Mouse (Mus musculus) adipose tissue, adult 10 weeks (tissue): Measurements from ENCODE around the gene Cd82. TPM values are rescaled to one million over a fixed set of nuclear protein-coding genes. Genes with fewer than 3 reads are reported as not detected.

ENCODE experiments used
- polyA plus RNA-seq: library from polyadenylated mRNA; stranded (reverse); fragments of 350-450 nt; fragmentation: Illumina TruSeq; extraction: RNeasy Lipid Tissue Mini Kit (QIAGEN cat#74804); gene quantifications from one replicate; pipeline ENCODE4 v1.2.3, GENCODE M21; 2014; ENCODE audit warnings: low read depth, low replicate concordance

The Cd82 gene
- 126 TPM for polyA plus RNA-seq

GRCm38 (mm10) chr2:93462760-93463159, at the start of gene Cd82:
Cd82 (minus strand) TSS chr2:93463140.

Other genes starting within 250 kb of the Cd82 start
- 11.7 TPM for gene Tspan18, start 128.6 kb downstream of the Cd82 start, polyA plus RNA-seq
- gene Gm10803, start 97.4 kb upstream of the Cd82 start, polyA plus RNA-seq = not detected
- gene Alx4, start 179.2 kb upstream of the Cd82 start, polyA plus RNA-seq = 0.32 TPM